Mouse (Mus musculus) monocyte, adult 5-6 weeks (primary cell): ENCODE measurements around the gene Rpsa. TPM values are rescaled to one million over a fixed set of nuclear protein-coding genes. Genes with fewer than 3 reads are reported as not detected.

ENCODE experiments used
- ATAC-seq: fragments of 153-309, 156-312 bp; replicated peaks from 2 replicates; pipeline ENCODE4 v1.8.0; 2017; ENCODE audit warnings: mild to moderate bottlenecking; ENCODE audit not compliant: low TSS enrichment, insufficient number of reproducible peaks, severe bottlenecking, poor library complexity, low FRiP score
- total RNA-seq: library from RNA; stranded (forward); fragments of 200-1000, 200-491, 200-594 nt; gene quantifications from 3 replicates; pipeline ENCODE4 v1.2.3, GENCODE M21; 2017

Rpsa gene
- total RNA-seq, 1 experiment from 2014 or later: 2,564 TPM

DNA sequence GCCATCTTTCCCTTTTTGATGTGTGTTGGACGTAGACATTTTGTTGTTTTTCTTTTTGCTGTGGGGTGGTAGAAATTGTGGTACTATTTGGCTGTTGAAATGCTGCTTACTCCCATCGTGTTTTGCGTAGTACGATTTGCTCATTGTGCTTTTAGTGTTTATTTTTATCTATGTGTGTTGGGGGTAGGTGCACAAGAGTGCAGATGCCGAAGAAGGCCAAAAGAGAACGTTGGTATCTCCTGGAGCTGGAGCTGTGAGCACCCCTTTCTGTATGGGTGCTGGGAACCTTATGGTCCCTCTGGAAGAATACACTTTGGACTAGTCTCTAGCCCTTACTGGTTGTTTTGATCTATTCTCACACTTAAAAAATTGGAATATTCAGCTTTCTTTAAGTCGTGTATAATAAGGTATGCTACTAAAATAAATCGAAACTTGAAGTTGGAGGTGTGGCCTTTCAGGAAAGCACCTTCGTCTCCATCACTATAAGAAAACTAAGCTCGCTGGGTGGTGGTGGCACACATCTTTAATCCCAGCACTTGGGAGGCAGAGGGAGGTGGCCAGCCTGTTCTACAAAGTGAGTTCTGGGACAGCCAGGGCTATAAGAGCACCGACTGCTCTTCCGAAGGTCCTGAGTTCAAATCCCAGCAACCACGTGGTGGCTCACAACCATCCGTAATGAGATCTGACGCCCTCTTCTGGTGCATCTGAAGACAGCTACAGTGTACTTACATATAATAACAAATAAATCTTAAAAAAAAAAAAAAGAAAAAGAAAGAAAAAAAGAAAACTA, 16.1 kb upstream of the Rpsa start:
- no peak for ATAC-seq

- ATAC-seq: no peak
These were observed 15.0 kb upstream of the Rpsa start for GRCm38 (mm10) chr9:120112472-120112871.

- no peak for ATAC-seq
These were observed 14.0 kb upstream of the Rpsa start for GRCm38 (mm10) chr9:120113456-120113855.

DNA sequence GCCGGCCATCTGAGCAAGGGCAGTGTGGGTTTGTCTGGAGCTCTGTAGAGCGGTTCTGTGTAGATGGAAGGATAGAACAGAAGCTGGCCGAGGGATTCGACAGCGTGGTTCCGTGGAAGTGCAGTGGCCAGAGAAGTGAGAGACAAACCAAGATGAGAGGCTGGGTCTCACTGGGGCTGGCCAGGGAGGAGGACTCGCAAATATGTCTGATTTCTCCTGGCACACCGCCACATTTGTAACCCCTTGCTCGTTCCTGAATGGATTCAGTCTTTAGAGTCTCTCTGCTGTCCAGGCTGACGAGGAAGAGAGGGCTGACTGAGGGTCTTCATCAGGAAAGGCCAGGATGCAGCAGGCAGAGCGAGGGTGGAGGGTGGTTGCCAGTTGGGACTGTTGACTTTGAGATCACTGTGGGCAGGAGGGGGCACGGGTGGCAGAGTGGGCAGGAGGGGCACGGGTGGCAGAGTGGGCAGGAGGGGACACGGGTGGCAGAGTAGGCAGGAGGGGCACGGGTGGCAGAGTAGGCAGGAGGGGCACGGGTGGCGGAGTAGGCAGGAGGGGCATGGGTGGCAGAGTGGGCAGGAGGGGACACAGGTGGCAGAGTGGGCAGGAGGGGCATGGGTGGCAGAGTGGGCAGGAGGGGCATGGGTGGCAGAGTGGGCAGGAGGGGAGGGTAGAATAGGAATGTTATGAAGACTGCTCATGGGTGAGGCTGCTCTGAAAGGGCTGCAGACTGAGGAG, 13.3 kb upstream of the Rpsa start:
- ATAC-seq: no peak

GRCm38 (mm10) chr9:120114789-120115151, 12.7 kb upstream of the Rpsa start:
- ATAC-seq: no peak

GRCm38 (mm10) chr9:120115580-120115979, 11.9 kb upstream of the Rpsa start:
- no peak for ATAC-seq

- peak; percentile 73 for ATAC-seq
These were observed 11.3 kb upstream of the Rpsa start for GRCm38 (mm10) chr9:120116184-120116624.

GRCm38 (mm10) chr9:120118212-120118611, 9.3 kb upstream of the Rpsa start:
- ATAC-seq: peak; percentile 61

DNA sequence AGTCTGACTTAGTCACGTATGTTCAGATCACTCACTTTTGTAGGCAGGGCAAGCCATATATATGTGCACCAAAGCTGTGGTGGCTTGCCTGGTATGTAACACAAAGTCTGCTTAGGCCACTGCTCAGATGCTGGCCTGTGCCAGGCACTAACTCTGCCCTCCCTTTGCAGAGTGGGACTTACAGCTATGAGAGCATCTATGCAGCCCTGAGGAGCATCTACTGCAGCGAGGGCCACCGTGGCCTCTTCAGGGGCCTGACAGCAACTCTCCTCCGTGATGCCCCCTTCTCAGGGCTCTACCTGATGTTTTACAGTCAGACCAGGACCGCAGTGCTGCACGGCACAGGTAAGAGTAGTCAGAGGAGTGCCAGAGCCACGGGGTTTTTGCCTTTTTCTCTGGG, 7.0 kb upstream of the Rpsa start:
- no peak for ATAC-seq

DNA sequence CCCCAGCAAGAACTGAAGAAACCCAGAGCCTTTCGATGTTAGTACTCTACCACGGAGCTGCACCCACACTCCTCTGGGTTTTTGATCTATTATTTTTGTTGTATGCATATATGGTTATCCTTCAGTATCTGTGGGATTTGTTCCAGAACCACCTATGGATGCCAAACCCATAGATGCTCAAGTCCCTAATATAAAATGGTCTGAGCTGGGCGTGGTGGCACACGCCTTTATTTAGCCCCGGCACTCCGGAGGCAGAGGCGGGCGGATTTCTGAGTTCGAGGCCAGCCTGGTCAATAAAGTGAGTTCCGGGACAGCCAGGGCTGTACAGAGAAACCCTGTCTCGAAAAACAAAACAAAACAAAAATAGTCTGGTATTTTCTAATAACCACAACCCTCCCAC, 621 bp upstream of the Rpsa start:
- ATAC-seq: no peak

GRCm38 (mm10) chr9:120129276-120129675, 1.8 kb downstream of the Rpsa start:
- ATAC-seq: no peak

- ATAC-seq: no peak
These were observed 4.3 kb downstream of the Rpsa start for GRCm38 (mm10) chr9:120131784-120132288.

- no peak for ATAC-seq
These were observed 5.7 kb downstream of the Rpsa start for GRCm38 (mm10) chr9:120132980-120133754.

DNA sequence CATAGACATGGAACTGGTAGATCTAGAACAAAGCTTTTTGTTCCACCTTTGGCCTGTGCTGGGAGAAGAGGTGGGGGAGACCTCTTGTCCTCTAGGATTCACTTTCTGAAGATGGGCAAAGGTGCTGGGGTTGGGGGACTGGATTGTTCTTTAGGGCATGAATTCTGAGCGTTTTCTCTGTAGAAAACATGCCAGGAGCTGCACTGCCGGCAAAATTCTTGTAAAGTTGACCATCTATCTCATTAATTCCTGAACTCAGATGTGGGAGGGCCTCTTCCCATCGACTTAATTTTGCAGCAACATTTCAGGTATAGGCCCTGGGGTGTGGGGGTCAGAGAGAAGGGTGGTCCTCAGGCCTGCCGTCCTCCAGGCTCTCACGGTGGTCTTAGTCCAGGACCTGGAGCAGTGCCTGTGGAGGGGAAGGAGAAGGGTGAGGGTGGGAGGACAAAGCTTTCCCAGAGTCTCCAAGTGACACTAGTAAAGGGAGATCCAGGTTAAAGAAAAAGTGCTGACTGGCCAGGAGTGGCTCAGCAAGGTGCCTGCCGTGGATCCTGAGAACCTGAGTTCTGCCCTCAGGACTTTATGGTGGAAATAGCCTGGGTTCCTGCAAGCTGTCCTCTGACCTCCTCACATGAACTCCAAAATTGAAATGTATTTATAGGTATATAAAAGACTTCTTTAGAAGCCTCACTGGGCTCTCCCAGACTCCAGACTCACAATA, 6.4 kb downstream of the Rpsa start:
- ATAC-seq: no peak

DNA sequence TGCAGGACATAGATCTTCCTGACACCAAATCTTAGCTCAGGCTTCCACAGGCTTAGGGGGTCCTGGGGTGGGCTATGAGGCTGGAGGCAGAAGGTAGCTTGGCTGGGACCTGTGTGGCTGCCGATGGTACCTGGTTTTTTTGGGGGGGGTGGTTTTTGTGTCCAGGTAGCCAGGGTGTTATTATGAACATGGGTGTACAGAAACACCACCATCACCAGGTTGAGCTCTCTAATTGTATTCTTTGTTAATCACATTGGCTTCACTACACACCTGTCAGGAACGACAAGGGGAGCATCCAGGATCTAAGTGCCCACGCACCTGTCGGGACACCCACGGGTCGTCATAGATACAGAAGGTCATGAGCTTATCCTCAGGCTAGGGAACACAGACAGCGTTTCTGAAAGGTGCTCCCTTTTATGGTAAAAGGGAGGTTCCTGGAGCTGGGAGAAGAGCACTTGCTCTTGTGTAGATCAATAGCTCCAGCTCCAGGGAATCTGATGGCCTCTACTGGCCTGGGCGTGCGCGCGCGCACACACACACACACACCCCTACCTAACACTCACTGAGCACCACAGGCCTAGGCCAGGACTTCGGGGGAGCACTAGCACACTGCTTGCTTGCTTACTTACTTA, 7.2 kb downstream of the Rpsa start:
- no peak for ATAC-seq

DNA sequence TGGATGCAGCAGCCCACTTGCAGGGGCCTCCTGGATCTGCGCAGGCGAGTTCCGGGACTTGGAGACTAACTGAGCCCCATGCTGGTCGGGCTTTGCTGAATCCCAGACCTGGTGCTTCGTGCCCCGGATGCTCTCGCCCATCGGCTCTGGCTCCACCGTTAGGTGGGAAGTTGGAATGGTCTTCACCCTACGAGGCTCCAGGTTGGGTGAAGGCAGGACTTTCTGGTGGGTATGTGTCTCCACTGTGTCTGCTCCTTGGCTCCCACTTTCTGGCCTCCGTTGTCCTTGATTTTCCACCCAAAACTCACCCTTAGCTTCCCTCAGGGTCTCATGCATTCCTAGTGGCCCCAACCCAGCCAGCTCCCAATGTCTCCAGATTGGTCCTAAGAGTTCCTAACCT, 8.0 kb downstream of the Rpsa start:
- ATAC-seq: no peak

DNA sequence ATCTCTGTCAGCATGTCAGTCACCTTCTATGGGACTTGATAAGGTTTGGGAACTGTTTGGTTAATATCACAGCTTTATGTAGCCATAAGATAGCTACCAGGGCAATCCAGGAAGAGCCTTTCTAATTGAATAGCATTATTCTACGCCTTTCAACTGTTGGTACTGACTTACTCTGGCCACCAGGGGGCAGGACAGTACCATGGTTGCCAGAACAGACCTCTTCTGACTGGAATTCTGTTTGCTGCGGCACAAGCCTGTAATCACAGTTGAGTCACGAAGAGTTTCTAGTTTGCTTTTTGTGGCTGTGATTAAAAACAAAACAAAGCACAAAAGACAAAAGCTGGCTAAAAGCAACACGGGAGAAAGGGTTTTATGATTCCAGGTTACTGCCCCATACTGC, 13.2 kb downstream of the Rpsa start:
- peak; percentile 82 for ATAC-seq

GRCm38 (mm10) chr9:120144474-120144873, 17.0 kb downstream of the Rpsa start:
- ATAC-seq: no peak
